Mouse (Mus musculus): ENCODE results near the gene Dbi.

GRCm38 (mm10) chr1:120126318-120126717, 5.4 kb upstream of the Dbi start:
- TF ChIP-seq GATA1 (IDR thresholded peaks at IDR 0.05; ENCODE audit: low read length) = no peak
- TF ChIP-seq TAL1 (IDR thresholded peaks at IDR 0.05; ENCODE audit: low read length) = no peak
